Mouse (Mus musculus): ENCODE results near the gene Snapc3. TPM values are rescaled to one million over a fixed set of nuclear protein-coding genes. Genes with fewer than 3 reads are reported as not detected.

Snapc3 gene
- 23.5 and 24.5 TPM in 2 replicates for total RNA-seq (2021)
- long read RNA-seq, experiment 1, transcript Snapc3-201 (9 exons, 1,405 nt), result major isoform, 9 of 21 reads
- long read RNA-seq, experiment 1, transcript Snapc3-202 (6 exons, 942 nt), result minor isoform, 6 of 21 reads
- long read RNA-seq, experiment 1, partial matches to known transcripts, result 0 of 21 reads
- long read RNA-seq, experiment 1, other reads (novel, unspliced or antisense), result 4 of 21 reads
- long read RNA-seq, experiment 2, transcript Snapc3-201 (9 exons, 1,405 nt), result major isoform, 6 of 10 reads
- long read RNA-seq, experiment 2, partial matches to known transcripts, result 1 of 10 reads
- long read RNA-seq, experiment 2, other reads (novel, unspliced or antisense), result 1 of 10 reads

DNA sequence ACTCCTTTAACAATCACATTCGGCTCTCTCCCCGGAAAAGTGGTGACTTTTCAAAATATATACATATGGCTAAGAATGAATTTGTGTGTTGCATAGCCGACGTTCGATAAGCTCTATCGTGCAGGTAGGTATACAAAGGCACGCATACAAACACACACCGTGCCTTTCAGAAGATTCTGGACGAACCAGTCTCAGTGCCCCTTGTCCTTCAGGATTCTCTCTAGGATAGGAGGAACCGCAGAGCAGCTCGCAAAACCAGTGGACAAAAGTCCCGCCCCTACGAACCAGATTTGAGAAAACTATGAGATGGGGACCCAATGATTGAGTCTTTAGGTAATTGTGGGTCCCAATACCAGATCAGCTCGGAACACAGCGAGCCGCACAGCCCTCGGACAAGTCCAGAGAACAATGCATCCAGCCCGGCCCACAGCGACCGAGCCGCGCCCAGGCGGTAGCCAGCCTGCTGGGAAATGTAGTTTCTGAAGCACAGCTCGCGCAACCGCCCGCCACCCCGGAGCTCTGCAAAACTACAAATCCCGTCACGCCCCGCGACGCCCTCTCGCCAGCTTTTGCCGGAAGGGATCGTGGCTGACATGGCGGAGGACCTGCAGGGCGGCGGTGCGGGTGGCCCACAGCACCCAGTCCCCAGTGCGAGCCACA, at the start of gene Snapc3:
Snapc3 (plus strand) TSS at position 565 of the 660 bp plus-strand sequence.
- peak; percentile 98 for DNase-seq

DNA sequence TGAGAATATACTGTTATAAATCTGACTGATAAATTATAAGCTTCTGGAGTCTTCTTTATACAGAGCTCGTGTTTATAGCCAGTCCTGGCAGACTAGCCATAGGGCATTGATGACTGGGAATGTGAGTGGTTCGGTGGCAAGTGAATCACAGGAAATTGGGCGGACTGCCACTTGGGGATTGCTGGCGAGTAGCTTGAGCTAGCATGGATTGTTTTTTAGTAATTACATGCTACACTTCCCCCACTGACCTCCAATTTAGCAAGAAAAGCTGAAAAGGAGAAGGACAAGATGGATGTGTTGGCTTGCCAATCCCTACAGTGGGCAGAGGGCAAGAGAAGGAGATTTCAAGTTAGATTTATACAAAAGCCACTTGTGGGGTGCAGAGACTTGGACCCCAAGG, 44.1 kb upstream of the Snapc3 start:
- DNase-seq, result no peak

DNA sequence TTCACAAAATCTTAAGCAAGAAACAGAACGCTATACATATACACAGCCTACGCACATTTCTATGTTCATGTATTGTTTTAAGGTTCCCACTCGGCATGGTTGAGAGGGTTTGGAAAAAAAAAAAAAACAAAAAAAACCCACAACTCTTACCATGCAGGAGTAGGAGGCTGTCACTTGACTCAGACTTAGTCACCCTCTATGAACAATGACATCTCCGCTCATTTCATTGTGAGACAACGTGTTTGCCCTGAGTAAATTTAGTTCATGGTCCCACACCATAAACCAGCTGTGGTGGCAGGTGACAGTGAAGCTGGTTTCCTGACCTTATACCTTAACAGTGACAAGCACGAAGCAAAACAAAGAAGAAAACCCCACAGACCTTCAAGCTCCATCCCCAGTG, 41.9 kb upstream of the Snapc3 start:
- DNase-seq, result no peak

DNA sequence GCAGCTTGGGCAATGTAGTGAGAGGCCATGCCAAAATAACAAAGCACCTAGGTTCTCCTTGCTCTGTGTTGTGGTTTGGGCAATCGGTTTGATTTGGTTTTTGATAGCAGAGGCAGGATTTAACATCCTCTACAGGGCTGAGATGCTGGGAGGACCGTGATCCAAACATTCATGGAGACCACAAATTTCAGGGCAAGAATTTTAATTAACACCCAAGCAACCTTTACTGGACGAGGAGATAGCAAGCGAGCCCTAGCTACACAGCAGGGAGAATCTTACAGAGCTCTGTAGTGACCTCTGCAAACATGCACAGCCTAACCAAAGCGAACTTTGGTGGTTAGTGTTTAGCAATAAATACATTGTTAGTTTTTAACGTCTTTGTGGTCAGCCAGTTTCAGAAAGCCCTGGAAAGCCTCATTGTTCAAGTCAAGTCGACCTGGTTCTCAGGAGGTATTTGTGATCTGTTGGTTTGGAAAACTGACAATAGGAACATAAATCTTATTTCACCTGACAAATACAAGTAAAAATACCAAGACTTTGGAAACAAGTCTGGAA, 41.0 kb upstream of the Snapc3 start:
- no peak for DNase-seq

DNA sequence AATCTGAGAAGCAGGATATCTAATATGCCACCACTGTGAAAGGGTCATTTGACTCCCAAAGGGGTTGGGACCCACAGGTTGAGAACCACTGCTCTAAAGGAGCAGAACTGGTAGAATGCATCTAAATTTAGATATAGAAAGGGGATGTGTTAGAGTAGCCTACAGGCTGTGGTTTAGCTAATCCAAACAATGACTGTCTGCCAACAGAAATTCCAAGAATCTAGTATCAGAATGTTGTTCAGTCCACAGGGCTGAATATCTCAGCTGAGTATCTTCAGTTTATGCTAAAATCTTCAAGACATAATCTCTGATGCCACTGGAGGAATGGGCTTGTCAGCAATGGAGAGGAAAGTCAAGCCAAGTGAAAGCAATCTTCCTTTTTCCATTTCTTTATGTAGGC, 38.5 kb upstream of the Snapc3 start:
- DNase-seq, result no peak

DNA sequence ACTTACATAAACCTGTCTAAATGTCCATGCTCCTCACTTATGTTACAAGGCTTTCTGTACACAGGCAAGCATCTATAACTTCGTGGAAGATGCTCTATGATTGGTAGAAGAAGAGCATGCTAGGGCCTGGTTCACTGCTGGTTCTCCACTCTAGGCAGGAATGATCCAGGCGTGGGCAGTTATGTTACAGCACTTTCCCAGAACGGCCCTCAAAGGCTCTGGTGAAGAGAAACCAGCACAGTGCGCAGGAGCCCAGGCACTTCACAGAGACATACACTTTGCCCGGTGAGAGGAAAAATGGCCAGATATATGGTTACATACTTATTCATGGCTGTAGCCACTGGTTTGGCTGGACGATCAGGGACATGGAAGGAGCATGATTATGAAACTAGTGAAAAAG, 37.8 kb upstream of the Snapc3 start:
- no peak for DNase-seq

DNA sequence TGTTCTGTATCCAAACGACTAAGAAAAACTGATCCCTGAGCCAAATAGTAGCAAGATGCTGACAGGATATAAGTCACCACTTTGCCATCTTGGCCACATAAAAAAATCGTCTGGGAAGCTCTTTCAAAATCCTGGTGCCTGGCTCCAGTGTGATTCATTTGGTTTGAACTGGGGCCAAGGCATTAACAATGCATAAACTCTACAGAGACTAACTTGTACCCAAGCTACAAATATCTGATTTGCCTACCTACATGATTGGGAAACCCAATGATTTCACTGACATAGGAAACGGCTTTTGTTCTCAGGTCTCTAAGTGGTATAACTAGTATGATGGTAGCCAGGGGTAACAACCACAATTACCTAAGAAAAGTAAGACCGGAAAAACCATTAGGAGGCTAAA, 37.3 kb upstream of the Snapc3 start:
- DNase-seq, result peak; percentile 50

DNA sequence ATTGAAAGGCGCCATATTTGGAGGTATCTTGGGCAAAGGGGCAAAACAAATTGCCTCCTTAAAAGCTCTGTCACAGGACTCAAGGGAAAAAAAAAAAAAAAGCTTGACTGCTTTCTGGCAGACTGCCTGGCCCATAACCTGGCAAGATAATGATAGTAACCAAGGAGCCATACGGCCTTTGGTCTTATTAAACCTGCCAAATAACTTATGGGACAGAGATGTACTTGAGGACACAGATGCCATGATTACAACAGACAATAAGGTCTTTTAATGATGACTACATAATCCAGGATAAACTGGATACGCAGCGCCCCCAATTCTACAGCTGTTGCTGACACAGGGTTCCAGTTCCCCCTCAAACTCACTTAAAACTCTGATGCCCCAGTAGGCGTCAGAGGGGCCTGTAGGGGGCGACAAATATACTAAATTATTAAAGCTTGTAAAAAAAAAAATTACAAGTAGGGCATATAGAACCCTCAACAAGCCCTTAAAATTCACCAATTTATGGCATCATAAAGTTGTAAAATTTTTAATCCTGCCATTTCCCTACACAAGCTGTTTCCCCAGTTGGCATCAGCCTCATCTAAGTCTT, 33.5 kb upstream of the Snapc3 start:
- peak; percentile 41 for DNase-seq

DNA sequence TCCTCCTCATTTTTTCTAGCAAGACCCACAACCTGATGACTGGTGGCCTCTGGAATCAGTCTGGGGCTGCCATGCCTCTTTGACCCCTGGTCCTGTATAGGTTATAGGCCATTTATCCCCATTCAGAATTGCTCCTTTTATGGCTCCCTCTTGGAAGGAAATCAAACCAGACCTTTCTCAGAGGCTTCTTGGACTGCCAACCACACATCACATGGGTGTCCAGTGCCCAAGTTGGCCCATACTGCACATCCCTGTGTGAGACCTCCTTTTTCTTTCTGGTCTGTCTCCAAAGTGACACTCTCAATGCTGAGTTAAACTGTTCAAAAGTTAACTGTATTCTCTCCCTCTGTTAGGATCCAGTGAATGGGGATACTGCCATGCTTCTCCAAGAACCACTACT, 32.4 kb upstream of the Snapc3 start:
- no peak for DNase-seq

DNA sequence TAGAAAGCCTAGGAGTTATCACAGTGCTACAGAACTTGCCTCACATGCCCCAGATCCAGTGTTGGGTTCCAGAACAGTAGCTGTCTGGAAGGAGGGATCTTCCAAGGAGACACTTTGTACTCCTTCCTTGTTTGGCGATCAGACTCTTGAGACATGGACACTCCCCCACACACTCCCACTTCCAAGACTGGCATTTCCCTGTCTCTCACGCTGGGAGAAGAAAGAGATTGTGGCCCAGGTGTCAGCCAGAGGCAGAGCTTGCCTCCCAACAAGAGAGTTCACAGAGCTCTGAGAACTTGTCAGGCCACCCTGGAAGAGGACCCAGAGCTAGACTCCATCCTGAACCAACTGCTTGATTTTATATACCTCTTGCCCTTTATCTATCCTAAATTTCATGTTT, 27.0 kb upstream of the Snapc3 start:
- no peak for DNase-seq

DNA sequence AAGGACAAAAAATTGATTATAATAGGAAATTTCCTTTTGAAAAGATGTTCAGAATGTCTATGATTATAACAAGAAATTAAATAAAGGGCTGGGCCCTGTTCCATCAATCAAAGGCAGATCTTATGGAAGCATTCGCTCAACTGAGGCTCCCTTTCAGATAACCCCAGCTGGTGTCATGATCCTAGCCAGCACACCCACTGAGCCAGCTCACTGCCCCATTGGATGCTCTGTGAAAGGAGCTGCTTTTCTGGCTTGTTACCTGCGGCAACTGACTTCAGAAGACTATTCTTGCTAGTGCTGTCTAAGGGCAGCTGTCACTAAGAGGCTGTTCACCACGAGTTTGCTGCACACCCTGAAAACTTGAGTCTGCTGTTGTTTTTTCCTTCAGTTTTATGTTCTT, 25.6 kb upstream of the Snapc3 start:
- no peak for DNase-seq

DNA sequence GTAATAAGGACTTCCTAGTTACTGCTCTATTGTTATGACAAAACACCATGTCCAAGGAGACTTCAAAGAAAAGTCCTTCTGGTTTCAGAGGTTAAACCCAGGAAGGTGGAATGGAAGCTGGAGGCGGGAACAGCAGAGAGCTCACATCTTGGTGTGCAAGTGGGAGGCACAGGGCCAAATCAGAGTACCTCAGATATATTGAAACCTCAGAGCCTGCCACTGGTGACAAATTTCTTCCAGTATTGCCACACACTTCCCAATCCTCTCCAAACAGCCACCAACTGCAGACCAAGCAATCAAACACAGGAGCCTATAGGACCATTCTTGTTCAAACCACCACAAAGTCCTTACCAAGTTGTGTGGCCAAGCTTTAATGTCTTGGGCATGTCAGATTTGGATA, 23.8 kb upstream of the Snapc3 start:
- DNase-seq, result no peak

DNA sequence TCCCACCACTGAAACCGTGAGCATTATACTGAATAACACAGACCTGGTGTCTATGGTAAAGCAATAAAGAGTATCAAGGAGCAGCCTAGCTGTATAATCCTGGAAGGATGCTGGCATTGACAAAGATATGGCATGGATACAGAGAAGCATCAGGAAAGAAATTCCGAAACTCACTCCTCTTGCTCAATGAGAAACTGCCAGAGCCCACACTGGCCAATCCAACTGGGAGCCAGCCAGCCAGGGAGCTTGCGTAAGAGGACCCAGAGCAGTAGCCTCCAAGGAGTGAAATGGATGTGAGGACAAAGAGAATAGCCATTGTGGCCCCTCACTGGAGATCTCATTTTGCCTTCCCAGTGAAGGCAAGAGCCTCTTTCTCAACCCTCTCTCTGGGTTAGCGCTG, 21.2 kb upstream of the Snapc3 start:
- DNase-seq, result peak; percentile 79

DNA sequence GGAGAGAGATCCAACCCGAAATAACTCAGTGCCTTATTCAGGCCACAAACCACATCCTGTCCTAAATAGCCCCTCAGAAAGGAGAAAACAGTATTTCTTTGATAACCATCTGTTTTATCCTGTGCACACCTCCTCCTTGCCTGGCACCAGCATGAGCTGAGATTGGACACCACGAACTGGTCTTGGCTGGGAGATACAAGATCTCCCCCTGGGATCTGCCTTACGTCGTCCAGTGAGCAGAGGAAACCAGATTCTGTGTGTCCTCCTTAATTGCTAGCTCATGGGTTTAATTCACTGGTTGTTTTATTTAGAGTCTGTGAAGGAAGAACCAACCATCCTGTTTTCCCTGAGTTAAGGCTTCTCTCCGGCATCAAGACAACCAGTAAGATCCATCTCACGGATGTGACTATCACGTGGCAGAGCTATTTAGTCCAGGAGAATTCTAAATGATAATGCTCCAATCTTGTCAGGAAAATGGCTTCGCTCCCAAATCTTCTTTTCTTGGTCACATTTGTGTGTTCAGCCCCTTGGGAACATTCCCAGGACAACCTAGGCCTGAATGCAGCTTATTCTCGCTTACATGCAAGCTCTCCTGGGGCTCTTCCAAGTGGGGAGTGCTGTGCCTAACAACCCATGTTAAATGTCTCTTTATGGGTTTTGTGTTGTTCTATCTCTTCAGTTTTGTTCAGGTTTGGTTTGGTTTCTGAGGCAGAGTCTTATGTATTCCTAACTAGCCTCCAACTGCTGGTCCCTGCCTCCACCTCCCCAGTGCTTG, 20.3 kb upstream of the Snapc3 start:
- no peak for DNase-seq

DNA sequence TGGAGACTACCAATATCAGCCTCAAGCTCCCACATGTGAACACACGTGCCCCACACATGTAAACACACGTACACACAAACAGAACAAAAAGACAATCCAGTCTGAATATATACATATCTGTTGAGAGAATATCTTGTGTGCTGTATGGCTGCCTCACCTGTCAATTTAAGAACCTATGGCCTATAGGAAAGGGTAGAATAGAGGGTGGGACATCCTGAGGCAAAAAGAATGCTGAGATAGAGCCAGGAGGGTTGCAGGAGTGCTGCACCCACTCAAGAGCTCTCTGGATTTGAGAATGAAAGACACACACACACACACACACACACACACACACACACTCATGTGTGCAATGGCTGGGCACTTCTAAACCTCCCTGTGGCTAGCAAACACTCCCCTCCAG, 19.0 kb upstream of the Snapc3 start:
- no peak for DNase-seq

DNA sequence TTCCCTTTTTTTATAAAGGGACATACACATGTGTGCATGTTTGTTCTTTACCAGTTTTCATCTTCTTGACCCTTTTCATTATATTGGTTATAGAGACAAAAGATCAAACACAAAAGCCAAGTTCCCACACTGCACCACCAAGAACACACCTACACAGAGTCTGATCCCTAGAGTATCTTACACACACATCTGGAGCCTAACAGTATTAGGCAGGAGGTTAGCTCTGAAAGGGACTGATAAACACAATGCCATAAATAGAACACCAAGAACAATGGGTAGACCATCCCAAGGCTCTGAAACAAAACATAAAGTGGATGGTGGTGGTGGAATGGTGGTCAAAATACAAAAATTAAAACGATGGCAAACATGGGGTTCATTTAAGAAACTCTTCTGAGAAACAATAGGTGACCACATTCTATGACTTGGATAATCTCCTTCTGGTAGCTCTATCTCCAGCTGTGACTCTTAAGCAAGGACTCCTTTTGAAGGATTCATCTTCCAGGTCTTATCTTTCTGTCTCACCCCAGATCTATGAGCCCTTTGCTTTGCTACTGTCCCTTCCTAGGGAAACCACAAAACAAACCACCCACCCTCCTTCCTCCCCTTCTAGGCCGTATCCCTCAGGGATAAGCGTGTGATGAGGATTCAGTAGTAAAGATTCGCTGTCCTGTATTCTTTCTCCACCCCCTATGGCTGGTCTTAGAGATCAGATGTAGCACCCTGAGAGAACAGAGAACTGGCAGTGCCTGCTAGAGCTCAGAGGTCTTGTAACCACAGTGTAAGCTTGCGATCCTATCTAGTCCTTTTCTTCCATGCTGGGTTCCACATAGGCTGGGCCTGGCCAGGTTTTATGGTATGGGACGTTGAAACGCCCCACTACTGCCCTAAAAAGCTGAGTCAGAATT, 16.6 kb upstream of the Snapc3 start:
- DNase-seq, result no peak

DNA sequence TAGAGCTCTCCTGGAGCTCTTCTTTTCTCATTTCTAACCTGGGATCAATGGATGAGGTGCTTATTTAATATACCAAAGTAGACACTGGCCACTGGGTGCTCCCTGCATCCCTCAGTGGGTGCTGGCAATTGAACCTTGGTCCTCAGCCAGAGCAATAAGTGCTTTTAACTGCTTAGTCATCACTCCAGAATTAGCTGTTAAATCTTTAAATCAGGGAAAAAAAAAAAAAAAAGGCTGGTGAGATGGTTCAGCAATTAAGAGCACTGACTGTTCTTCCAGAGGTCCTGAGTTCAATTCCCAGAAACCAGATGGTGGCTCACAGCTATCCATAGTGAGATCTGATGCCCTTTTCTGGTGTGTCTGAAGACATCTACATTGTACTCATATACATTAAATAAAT, 15.8 kb upstream of the Snapc3 start:
- DNase-seq, result no peak

DNA sequence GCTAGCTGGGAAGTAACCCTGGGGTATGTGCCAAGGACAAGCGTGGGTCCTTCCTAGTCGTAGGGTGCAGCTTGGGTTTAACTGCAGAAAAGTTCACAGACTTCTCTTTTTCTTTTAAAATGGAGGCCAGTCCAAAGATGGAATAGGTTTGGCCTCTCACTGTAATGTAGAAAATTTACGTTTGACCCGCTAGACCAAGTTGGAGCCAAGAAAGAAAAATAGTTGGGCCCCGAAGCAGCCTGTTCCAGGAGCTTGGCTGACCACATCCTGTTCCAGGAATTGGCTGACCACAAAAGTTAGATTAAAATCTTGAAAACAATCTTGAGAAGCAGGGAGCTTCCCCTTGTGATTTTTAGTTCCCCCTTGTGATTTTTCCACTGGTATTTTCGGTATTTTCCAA, 9.8 kb upstream of the Snapc3 start:
- DNase-seq, result no peak

DNA sequence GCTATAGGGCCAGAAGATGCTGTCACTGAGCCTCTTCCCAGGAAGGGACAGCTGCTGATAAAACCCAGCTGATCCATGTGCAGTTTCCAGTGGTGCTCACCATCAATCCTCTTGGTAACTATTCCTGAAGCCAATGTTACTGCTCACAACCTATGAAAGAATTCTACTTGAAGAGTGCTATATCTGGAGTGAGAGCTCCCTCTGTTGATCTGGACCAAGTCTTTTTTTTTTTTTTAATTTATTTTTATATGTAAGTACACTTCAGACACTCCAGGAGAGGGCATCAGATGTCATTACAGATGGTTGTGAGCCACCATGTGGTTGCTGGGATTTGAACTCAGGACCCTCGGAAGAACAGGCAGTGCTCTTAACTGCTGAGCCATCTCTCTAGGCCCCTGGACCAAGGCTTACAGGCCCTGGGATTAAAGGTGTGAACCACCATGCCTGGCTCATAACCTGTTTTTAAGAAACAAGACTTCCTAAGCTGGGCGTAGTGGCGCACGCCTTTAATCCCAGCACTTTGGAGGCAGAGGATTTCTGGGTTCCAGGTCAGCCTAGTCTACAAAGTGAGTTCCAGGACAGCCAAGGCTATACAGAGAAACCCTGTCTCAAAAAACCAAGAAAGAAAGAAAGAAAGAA, 7.5 kb upstream of the Snapc3 start:
- DNase-seq, result no peak

DNA sequence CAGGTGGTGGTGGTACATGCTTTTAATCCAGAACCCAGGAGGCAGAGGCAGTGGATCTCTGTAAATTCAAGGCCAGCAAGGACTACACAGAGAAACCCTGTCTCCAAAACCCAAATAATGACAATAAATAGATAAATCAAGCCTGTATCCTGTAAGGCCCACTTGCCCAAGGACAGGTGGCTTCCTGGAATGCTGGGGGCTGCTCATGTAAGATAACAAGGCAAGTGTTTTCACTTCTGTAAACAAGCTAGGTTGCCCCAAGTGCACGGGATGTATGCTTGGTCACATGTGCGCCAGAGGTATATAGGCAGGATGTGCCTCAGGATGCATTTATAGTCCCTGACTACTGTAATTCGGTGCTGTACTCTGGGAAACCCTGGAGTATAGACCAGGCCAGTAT, 5.5 kb upstream of the Snapc3 start:
- DNase-seq, result no peak

DNA sequence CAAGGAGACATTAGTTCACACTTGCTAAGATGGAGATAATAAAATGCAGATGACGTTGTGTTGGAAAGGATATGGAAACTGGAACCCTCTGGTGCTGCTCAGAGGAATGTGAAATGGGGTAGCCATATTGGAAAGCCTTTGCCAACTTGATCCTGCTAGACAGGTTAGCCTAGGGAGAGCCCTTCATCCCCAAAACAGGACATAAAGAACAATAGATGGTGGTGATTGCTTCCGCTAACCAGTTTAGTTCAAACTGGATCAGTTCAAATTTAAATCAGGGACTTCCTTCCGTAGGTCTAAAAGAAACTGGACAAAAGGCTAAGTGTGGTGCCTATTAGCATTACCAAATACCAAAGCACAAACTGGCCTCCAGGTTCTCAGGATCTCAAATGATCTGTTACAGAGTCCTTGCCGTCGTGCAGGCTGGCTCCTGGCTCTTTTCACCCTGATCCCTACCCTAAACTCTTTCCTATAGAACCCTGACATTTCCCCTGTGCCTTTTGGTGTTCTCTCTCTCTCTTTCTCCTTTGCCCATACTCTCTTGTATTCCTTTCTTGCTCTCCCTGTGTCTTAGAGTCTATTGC, 3.2 kb upstream of the Snapc3 start:
- no peak for DNase-seq

Data from adrenal gland, postnatal 14 days (tissue).